Mouse (Mus musculus) kidney, adult 2 months (tissue): Measurements from ENCODE around the gene App. TPM values are rescaled to one million over a fixed set of nuclear protein-coding genes. Genes with fewer than 3 reads are reported as not detected.

ENCODE experiments used
- DNase-seq: peaks from one replicate; pipeline ENCODE4 v3.0.0; 2021
- H3K27ac ChIP-seq: fragments of 200-500 bp; 2 replicates; pipeline ENCODE4 v1.5.1; 2012; ENCODE audit warnings: low read depth, low read length, control low read depth, inconsistent platforms; ENCODE audit not compliant: insufficient read depth
- H3K27me3 ChIP-seq: fragments of 200-500 bp; replicated peaks from 2 replicates; pipeline ENCODE4 v1.6.1; 2012; ENCODE audit warnings: mild to moderate bottlenecking, moderate library complexity, low read length, inconsistent platforms; ENCODE audit not compliant: control insufficient read depth, insufficient read depth
- H3K36me3 ChIP-seq: fragments of 200-500 bp; 2 replicates; pipeline ENCODE4 v1.6.1; 2012; ENCODE audit warnings: mild to moderate bottlenecking, moderate library complexity, low read length, inconsistent platforms; ENCODE audit not compliant: control insufficient read depth, insufficient read depth
- H3K4me1 ChIP-seq: fragments of 200-500 bp; 2 replicates; pipeline ENCODE4 v1.6.1; 2011; ENCODE audit warnings: low read length; ENCODE audit not compliant: control insufficient read depth, insufficient read depth
- H3K4me3 ChIP-seq: fragments of 200-500 bp; 2 replicates; pipeline ENCODE4 v1.5.1; 2011; ENCODE audit warnings: mild to moderate bottlenecking, low read depth, low read length, control low read depth; ENCODE audit not compliant: insufficient read depth
- CTCF ChIP-seq: fragments of 200-500 bp; conservative IDR thresholded peaks from 2 replicates; pipeline ENCODE4 v1.5.1; 2011; ENCODE audit warnings: low read depth, mild to moderate bottlenecking, control low read depth, low read length, moderate library complexity, mixed read lengths; ENCODE audit not compliant: insufficient read depth, insufficient read length
- POLR2A ChIP-seq: fragments of 200-500 bp; IDR thresholded peaks from one replicate; pipeline ENCODE4 v1.6.1; 2011; ENCODE audit warnings: low read depth, low read length, control low read depth
- WGBS: fragments of 180-500 bp; shearing (Covaris S2); methylation state at CpG from one replicate; pipeline ENCODE4 v1.1.7; 2018; 5-methylcytosine and 5-hydroxymethylcytosine counted together
- polyA plus RNA-seq: library from polyadenylated mRNA; depleted of rRNA; stranded (reverse); fragments of >200 nt; gene quantifications from 2 replicates; pipeline ENCODE4 v1.2.3, GENCODE M21; 2012

App gene
- polyA plus RNA-seq, 1 experiment, result 587 TPM

DNA sequence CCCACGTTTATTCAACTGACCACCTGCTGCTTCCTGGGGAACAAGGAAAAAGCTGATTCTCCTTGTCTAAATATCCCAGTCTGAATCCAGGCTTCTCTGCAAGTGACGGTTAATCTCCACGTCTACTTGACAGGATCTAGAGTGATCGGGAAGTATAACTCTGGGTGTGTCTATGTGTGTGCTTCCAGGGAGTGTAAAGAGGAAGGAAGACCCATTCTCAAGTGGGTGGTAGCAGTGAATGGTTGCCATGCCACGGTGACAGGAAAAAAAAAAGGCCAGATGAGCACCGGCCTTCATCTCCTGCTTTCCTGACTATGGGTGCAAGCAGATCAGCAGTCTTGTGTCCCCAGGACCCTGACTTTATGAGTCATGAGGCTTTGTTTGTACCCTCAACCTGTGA lies 10.8 kb downstream of the App start:
- H3K4me1 ChIP-seq, result peaks cover 30% of the 10 kb centered on the region
- 62% methylated on average over 6 of the region's 6 CpGs for WGBS
- H3K27me3 ChIP-seq, result no peaks in the 10 kb centered on the region
- no peak overlapping the region for H3K4me3 ChIP-seq
- TF ChIP-seq CTCF (no peak), POLR2A (no peak)
- 0 out of 2 replicates have a peak overlapping the region, but pooled peaks have one; percentile 64 for H3K27ac ChIP-seq
- DNase-seq, result peak; percentile 54
- no peaks in the 10 kb centered on the region for H3K36me3 ChIP-seq

GRCm38 (mm10) chr16:85160140-85160539 lies 13.4 kb downstream of the App start:
- Histone ChIP-seq H3K4me3 (no peak overlapping the region), H3K4me1 (peaks cover 35% of the 10 kb centered on the region), H3K27me3 (no peaks in the 10 kb centered on the region), H3K36me3 (no peaks in the 10 kb centered on the region), H3K27ac (peak overlapping the region; percentile 50; the same call in 1 of the 2 replicates)
- no peak for DNase-seq
- no peak for TF ChIP-seq CTCF
- no peak for TF ChIP-seq POLR2A
- WGBS, result 53% methylated on average over 2 of the region's 2 CpGs

GRCm38 (mm10) chr16:85157796-85158546 lies 15.6 kb downstream of the App start:
- DNase-seq, result peak; percentile 35
- H3K27me3 ChIP-seq, result no peaks in the 10 kb centered on the region
- no peak for TF ChIP-seq POLR2A
- TF ChIP-seq CTCF, result no peak
- 47% methylated on average over 11 of the region's 11 CpGs for WGBS
- H3K4me3 ChIP-seq, result no peak overlapping the region
- H3K27ac ChIP-seq, result peak overlapping the region; percentile 85
- H3K36me3 ChIP-seq, result no peaks in the 10 kb centered on the region
- H3K4me1 ChIP-seq, result peaks cover 40% of the 10 kb centered on the region

- H3K4me1 ChIP-seq, result peaks cover 44% of the 10 kb centered on the region
These were observed 16.4 kb downstream of the App start for GRCm38 (mm10) chr16:85157156-85157555.

DNA sequence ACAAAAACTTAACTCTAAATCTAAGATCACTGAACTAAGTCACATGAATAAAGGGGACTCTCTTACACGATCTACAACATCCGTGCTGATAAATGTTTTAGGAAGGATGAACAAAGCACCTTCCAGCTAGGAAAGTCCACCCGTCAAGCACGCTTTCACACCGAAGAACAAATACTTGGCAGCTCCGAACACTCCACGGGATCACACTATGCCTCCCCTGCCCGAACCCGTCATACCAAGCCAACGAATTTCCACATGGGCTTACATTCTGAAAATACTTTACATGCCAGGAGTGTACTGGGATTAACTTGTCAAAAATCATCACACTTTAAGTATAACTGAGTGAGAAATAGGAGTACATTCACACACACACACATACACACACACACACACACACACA lies 17.7 kb downstream of the App start:
- peak overlapping the region; percentile 63; the same call in 1 of the 2 replicates for H3K27ac ChIP-seq
- WGBS, result 31% methylated on average over 10 of the region's 10 CpGs
- no peak for TF ChIP-seq CTCF
- no peak for TF ChIP-seq POLR2A

More at GRCm38 (mm10) chr16:85157156-85157555, 16.4 kb downstream of the App start:
- no peak overlapping the region for H3K4me3 ChIP-seq
- WGBS, result 87% methylated on average over 2 of the region's 2 CpGs
- no peak overlapping the region for H3K27ac ChIP-seq
- no peaks in the 10 kb centered on the region for H3K36me3 ChIP-seq
- TF ChIP-seq CTCF, result no peak
- no peak for TF ChIP-seq POLR2A
- peak; percentile 54 for DNase-seq
- no peaks in the 10 kb centered on the region for H3K27me3 ChIP-seq

DNA sequence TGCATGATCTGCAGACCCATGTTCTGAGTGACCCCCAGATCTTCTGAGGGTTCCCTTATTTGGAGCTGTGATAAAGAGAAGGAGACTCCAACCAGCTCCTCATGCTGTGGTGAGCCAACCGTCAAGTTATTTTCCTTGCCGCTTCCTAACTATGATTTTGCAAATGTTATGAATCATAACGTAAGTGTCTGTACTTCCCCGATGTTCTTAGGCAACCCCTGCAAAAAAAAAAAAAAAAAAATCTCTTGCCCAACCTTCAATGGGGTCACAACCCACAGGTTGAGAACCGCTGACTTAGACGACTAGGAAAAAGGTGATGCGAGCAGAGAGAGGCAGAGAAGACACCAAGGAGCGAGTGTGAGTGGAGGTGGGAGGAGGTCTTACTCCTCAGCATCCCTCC lies 21.1 kb downstream of the App start:
- H3K4me1 ChIP-seq, result peaks cover 50% of the 10 kb centered on the region
- TF ChIP-seq CTCF, result no peak
- H3K36me3 ChIP-seq, result no peaks in the 10 kb centered on the region
- peak overlapping the region; percentile 48 for H3K27ac ChIP-seq
- 59% methylated on average over 8 of the region's 8 CpGs for WGBS
- no peaks in the 10 kb centered on the region for H3K27me3 ChIP-seq
- no peak for DNase-seq
- no peak overlapping the region for H3K4me3 ChIP-seq

More for the DNA sequence above, 17.7 kb downstream of the App start:
- Histone ChIP-seq H3K36me3 (no peaks in the 10 kb centered on the region), H3K4me3 (no peak overlapping the region), H3K27me3 (no peaks in the 10 kb centered on the region), H3K4me1 (peaks cover 51% of the 10 kb centered on the region)
- peak; percentile 47 for DNase-seq

- no peaks in the 10 kb centered on the region for H3K36me3 ChIP-seq
- no peak overlapping the region for H3K4me3 ChIP-seq
- no peaks in the 10 kb centered on the region for H3K27me3 ChIP-seq
- 16% methylated on average over 7 of the region's 7 CpGs for WGBS
- no peak for TF ChIP-seq POLR2A
- peak overlapping the region; percentile 60 for H3K27ac ChIP-seq
- peaks cover 49% of the 10 kb centered on the region for H3K4me1 ChIP-seq
- peak; percentile 79 for DNase-seq
These were observed 21.9 kb downstream of the App start for GRCm38 (mm10) chr16:85151681-85152080.
